Mouse (Mus musculus): Measurements from ENCODE around the gene Ripor1.

Ripor1 gene

DNA sequence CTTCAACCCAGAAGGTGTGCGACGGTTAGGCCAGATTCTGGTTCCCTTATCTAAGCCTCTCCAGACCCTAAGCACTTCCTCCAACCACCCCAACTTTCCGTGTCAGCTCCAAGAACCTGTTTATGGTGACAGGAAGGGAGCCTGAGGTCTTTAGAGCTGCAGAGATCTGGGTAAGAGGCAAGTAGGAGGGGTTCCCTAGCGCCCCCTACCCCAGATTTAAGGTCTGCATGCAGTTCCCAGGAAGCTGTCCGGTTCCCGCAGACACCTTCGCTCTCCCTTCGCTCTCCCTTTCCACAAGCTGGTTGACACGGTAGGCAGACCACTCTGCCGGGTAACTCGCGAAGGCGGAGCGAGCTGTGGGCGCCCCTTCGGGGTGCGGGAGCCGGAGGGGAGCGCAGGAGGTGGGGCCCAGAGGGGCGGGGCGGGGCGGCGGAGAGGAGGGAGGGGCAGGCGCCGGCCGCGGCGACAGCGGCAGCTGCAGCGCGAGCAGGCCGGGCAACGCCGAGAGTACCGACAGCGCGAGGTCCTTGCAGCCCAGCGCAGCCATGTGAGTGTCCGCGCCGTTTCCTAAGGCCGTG lies at the start of gene Ripor1:
Ripor1 (plus strand) TSS at position 452 of the 578 bp plus-strand sequence.
- peak; percentile 96 for DNase-seq (ENCODE audit: extremely low read depth, low read depth)

GRCm38 (mm10) chr8:105562863-105563262 lies 42.2 kb upstream of the Ripor1 start:
- no peak for DNase-seq (ENCODE audit: extremely low read depth, low read depth)

GRCm38 (mm10) chr8:105563871-105564270 lies 41.2 kb upstream of the Ripor1 start:
- DNase-seq (ENCODE audit: extremely low read depth, low read depth): peak; percentile 22

DNA sequence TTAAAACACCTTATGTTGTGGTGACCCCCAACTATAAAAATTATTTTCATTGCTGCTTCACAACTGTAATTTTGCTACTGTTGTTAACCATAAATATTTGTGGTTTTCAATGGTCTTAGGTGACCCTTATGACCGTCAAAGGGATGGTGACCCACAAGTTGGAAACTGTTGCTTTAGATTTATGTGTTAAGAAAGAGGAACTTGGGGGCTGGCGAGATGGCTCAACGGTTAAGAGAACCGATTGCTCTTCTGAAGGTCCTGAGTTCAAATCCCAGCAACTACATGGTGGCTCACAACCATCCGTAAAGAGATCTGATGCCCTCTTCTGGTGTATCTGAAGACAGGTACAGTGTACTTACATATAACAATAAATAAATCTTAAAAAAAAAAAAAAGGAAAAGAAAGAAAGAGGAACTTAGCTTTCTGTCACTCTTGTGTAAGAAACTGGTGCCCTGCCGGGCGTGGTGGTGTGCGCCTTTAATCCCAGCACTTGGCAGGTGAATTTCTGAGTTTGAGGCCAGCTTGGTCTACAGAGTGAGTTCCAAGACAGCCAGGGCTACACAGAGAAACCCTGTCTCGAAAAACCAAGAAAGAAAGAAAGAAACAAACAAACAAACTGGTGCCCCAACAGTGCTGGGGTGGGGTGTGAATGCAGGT lies 40.4 kb upstream of the Ripor1 start:
- DNase-seq (ENCODE audit: extremely low read depth, low read depth): peak; percentile 41

DNA sequence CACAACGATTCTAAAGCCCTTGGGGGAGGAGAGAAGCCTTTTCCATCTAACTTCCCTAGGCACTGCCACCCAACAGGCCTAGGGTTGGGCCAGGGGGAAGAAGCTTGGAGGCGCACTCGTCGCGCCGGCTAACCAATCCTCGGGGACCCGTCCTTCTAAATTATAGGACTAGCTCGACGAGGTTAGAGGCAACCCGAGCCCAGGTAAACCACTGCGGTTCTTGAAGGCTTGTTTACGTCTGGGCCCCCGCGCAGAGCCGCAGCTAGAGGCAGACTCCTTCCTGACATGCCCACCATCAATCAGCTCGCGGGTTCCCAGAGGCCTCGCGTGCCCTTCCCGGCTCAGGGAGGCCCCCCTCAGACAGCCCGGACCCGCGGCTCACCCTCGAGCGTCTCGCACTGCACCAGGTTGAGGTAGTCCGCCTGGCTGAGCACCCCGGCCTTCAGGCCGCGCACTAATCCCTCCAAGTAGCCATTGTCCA lies 39.6 kb upstream of the Ripor1 start:
- no peak for DNase-seq (ENCODE audit: extremely low read depth, low read depth)

GRCm38 (mm10) chr8:105565952-105566702 lies 38.9 kb upstream of the Ripor1 start, which contains the start of gene Atp6v0d1:
Atp6v0d1 (minus strand) TSS chr8:105566047.
- DNase-seq (ENCODE audit: extremely low read depth, low read depth): peak; percentile 97

GRCm38 (mm10) chr8:105566703-105567595 lies 38.1 kb upstream of the Ripor1 start:
- DNase-seq (ENCODE audit: extremely low read depth, low read depth): peak; percentile 38

GRCm38 (mm10) chr8:105571810-105572209 lies 33.2 kb upstream of the Ripor1 start:
- no peak for DNase-seq (ENCODE audit: extremely low read depth, low read depth)

GRCm38 (mm10) chr8:105573427-105573826 lies 31.6 kb upstream of the Ripor1 start:
- DNase-seq (ENCODE audit: extremely low read depth, low read depth): peak; percentile 56

- no peak for DNase-seq (ENCODE audit: extremely low read depth, low read depth)
These were observed 30.3 kb upstream of the Ripor1 start for GRCm38 (mm10) chr8:105574741-105575140.

GRCm38 (mm10) chr8:105575538-105575937 lies 29.5 kb upstream of the Ripor1 start:
- DNase-seq (ENCODE audit: extremely low read depth, low read depth): no peak

GRCm38 (mm10) chr8:105579719-105580118 lies 25.3 kb upstream of the Ripor1 start:
- no peak for DNase-seq (ENCODE audit: extremely low read depth, low read depth)

GRCm38 (mm10) chr8:105592431-105592830 lies 12.6 kb upstream of the Ripor1 start:
- DNase-seq (ENCODE audit: extremely low read depth, low read depth): no peak

DNA sequence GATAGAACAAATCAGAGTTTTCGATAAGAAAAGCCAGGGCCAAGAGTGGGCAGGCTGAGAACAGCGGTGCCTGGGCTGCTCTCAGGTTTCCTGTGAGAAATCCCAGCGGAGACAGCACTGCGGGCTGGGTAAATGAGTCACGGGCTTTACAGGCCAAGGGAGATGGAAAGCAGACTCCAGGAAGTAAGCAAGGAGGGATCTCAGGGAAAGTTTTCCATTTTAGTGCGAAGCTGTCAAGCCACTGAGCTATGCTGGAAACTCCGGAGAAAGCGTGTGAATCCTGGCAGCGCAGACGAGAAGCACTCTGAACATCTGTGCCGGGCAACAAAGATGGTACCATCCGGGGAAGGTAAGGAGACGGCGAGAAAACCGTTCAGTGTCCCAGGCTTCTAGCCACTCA lies 11.2 kb upstream of the Ripor1 start:
- DNase-seq (ENCODE audit: extremely low read depth, low read depth): no peak

- DNase-seq (ENCODE audit: extremely low read depth, low read depth): no peak
These were observed 10.4 kb upstream of the Ripor1 start for GRCm38 (mm10) chr8:105594451-105595242.

DNA sequence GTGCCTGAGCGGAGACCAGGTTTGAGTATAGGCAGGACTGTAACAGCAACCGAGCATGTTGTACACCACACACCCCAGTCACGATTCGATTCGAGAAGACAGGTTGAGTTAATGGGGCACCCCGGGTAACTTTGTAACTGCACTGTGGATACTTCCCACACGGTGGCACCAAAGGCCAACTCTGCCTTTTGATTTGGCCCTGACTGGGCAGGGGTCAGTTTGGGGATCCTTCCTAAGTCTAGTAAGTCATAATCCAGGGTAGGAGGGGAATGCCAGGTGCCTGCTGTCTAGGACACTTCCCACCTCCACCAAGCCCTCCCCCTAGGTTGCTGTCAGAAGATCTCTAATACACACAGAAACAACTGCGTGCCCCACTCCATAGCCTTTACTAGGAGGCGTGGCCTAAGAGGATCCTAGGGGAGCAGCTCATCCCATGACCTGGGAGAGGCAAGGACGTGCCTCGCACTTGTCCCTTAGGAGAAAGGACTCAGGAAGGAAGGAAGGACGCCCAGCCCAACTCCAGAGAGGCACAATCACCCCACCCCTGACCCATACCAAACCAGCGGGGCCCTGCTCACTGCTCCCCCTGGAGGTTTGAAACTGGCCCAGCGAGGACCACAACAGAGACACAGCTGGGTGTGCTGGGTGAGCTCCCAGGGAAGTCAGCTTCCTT lies 8.6 kb upstream of the Ripor1 start:
- DNase-seq (ENCODE audit: extremely low read depth, low read depth): no peak

DNA sequence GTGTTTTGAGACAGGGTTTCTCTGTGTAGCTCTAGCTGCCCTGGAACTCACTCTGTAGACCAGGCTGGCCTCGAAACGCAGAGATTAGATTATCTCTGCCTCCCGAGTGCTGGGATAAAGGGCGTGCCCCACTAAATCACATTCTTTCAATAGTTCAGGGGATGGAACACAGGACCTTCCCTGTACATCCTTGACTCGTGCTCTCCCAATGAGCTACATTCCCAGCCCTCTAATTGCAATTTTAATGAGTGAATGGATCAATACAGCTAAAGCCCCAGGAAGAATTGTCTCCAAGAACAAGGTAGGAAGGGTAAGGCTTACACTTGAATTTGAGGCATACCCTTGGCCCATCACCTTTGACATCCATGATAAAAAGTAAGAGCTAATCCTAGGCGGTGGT lies 6.3 kb upstream of the Ripor1 start:
- no peak for DNase-seq (ENCODE audit: extremely low read depth, low read depth)

GRCm38 (mm10) chr8:105601301-105601700 lies 3.8 kb upstream of the Ripor1 start:
- DNase-seq (ENCODE audit: extremely low read depth, low read depth): no peak

GRCm38 (mm10) chr8:105602540-105602939 lies 2.5 kb upstream of the Ripor1 start:
- DNase-seq (ENCODE audit: extremely low read depth, low read depth): peak; percentile 13
